In the genomic region with DNA sequence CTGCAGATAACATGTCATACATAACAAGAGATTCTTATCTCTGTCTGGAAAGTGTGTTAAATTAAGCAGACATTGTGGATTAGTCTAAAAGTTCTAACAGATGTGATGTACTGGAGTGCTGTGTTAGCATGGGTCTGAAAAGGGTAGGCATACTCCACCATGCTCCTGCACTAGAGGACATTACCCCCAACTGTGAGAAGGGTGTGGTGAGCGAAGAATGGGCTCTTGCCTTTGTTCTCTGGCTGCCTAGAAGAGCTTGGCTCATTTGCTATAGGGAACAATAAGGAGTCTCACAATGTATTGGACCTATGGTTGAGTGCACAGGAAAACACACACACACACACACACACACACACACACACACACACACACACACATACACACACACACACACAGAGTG, we compare ENCODE assay signal across 24 mouse cellular contexts. TPM values are rescaled to one million over a fixed set of nuclear protein-coding genes. Genes with fewer than 3 reads are reported as not detected.
DNase-seq lines count a peak whose midpoint lies in the region; ATAC-seq and TF ChIP-seq lines count a peak whose summit lies in the region.
"Had no signal": no experiment of that assay in that cellular context is flagged by ENCODE, and none has a peak within 500 bp of the region (broad histone marks: within the 10 kb centered on the region; RNA-seq: fewer than 3 reads in every experiment).

No protein-coding gene starts in this region.

- no peaks in the 10 kb centered on the region; the same call in 1 of the 2 replicates for H3K4me1 ChIP-seq in hindbrain, embryonic 11.5 days (replicated peaks; ENCODE audit: control insufficient read depth, insufficient read depth, low read length)
- H3K4me1 ChIP-seq in hindbrain, embryonic 12.5 days: peaks cover 12% of the 10 kb centered on the region
- H3K4me1 ChIP-seq in ES-E14 (ENCODE audit: control insufficient read depth in 2 of 2, insufficient read depth in 2 of 2, low read length in 2 of 2, poor library complexity in 1 of 2): peaks cover 0 to 6% of the 10 kb centered on the region in 2 experiments; a peak in 2 of 4 replicates
- H3K4me1 ChIP-seq: embryonic facial prominence, embryonic 12.5 days; embryonic facial prominence, embryonic 15.5 days had no signal

- in situ Hi-C loops in ES-E14 (cut with MboI; ENCODE audit: low sequenced_read_pairs in 2 of 2, unreplicated experiment in 2 of 2): no loop called here

- H3K27me3 ChIP-seq in hindbrain, embryonic 11.5 days (ENCODE audit: control insufficient read depth, insufficient read depth, low read length): no peaks in the 10 kb centered on the region
- no peaks in the 10 kb centered on the region for H3K27me3 ChIP-seq in hindbrain, embryonic 12.5 days
- H3K27me3 ChIP-seq: embryonic facial prominence, embryonic 12.5 days; embryonic facial prominence, embryonic 15.5 days had no signal

- no peaks in the 10 kb centered on the region for H3K9me3 ChIP-seq in hindbrain, embryonic 11.5 days (ENCODE audit: control insufficient read depth, low read length)
- H3K9me3 ChIP-seq in hindbrain, embryonic 12.5 days (replicated peaks): no peaks in the 10 kb centered on the region
- H3K9me3 ChIP-seq in ES-E14 (ENCODE audit: control insufficient read depth, insufficient read depth, low read depth, low read length): no peaks in the 10 kb centered on the region
- H3K9me3 ChIP-seq: embryonic facial prominence, embryonic 12.5 days; embryonic facial prominence, embryonic 15.5 days; forebrain, embryonic 10.5 days; forebrain, embryonic 12.5 days had no signal

- H3K4me3 ChIP-seq in hindbrain, embryonic 11.5 days (ENCODE audit: low read depth, low read length): no peak overlapping the region
- H3K4me3 ChIP-seq in hindbrain, embryonic 12.5 days: no peak overlapping the region
- no peak overlapping the region for H3K4me3 ChIP-seq in ES-E14 (ENCODE audit: insufficient read depth in 1 of 2, low read depth in 1 of 2, low read length in 2 of 2, poor library complexity in 1 of 2, severe bottlenecking in 1 of 2)
- H3K4me3 ChIP-seq: embryonic facial prominence, embryonic 12.5 days; embryonic facial prominence, embryonic 15.5 days; erythroblast, embryonic 14.5 days; forebrain, embryonic 10.5 days; forebrain, embryonic 12.5 days had no signal

- peak overlapping the region; percentile 48; the same call in 1 of the 2 replicates for H3K27ac ChIP-seq in hindbrain, embryonic 11.5 days (ENCODE audit: low read depth, low read length)
- H3K27ac ChIP-seq in hindbrain, embryonic 12.5 days: no peak overlapping the region
- no peak overlapping the region for H3K27ac ChIP-seq in ES-E14 (ENCODE audit: insufficient read depth, low read depth, low read length, poor library complexity, severe bottlenecking)
- H3K27ac ChIP-seq: embryonic facial prominence, embryonic 12.5 days; embryonic facial prominence, embryonic 15.5 days; forebrain, embryonic 10.5 days; forebrain, embryonic 12.5 days had no signal

- no peak for ATAC-seq in hindbrain, embryonic 11.5 days (ENCODE audit: low FRiP score)
- no peak for ATAC-seq in hindbrain, embryonic 12.5 days (ENCODE audit: low FRiP score)
- ATAC-seq: forebrain, embryonic 14.5 days; forebrain, embryonic 16.5 days had no signal

- H3K9ac ChIP-seq in hindbrain, embryonic 11.5 days (ENCODE audit: low read depth, low read length): no peak overlapping the region
- no peak overlapping the region for H3K9ac ChIP-seq in hindbrain, embryonic 12.5 days
- no peak overlapping the region for H3K9ac ChIP-seq in ES-E14 (ENCODE audit: insufficient read depth, low read depth, low read length, poor library complexity, severe bottlenecking)
- H3K9ac ChIP-seq: embryonic facial prominence, embryonic 12.5 days; embryonic facial prominence, embryonic 15.5 days; forebrain, embryonic 12.5 days had no signal

- WGBS in hindbrain, embryonic 11.5 days: 25% methylated on average over 1 of the region's 1 CpGs
- WGBS in hindbrain, embryonic 12.5 days: 33% methylated on average over 1 of the region's 1 CpGs

- no peak overlapping the region for H3K4me2 ChIP-seq in hindbrain, embryonic 11.5 days (replicated peaks; ENCODE audit: low read depth, low read length)
- H3K4me2 ChIP-seq in hindbrain, embryonic 12.5 days (replicated peaks): no peak overlapping the region
- H3K4me2 ChIP-seq: embryonic facial prominence, embryonic 12.5 days; embryonic facial prominence, embryonic 15.5 days; forebrain, embryonic 12.5 days had no signal

- no peaks in the 10 kb centered on the region for H3K36me3 ChIP-seq in hindbrain, embryonic 11.5 days (ENCODE audit: control insufficient read depth, insufficient read depth, low read length)
- H3K36me3 ChIP-seq in hindbrain, embryonic 12.5 days: no peaks in the 10 kb centered on the region
- no peaks in the 10 kb centered on the region for H3K36me3 ChIP-seq in ES-E14 (ENCODE audit: control insufficient read depth, insufficient read depth, low read length, poor library complexity, severe bottlenecking)
- H3K36me3 ChIP-seq: embryonic facial prominence, embryonic 12.5 days; embryonic facial prominence, embryonic 15.5 days; forebrain, embryonic 10.5 days; forebrain, embryonic 12.5 days had no signal

- no peak for DNase-seq in hindbrain, embryonic 11.5 days (ENCODE audit: low spot score)
- peak; percentile 62 for DNase-seq in ES-E14 (ENCODE audit: low read depth, low spot score)
- peak; percentile 91 for DNase-seq in ZHBTc4 (ENCODE audit: low read depth, low spot score)
- DNase-seq in retina, postnatal 1 day: peak; percentile 63
- no peak for DNase-seq in adrenal gland, adult 18-20 months (ENCODE audit: low spot score in 2 of 2)
- no peak for DNase-seq in lung, postnatal 10 days
- DNase-seq in left cerebral cortex, adult 8-10 months (ENCODE audit: low spot score in 2 of 2): no peak
- DNase-seq: adrenal gland, adult 8-10 months; adrenal gland, postnatal 14 days; adrenal gland, postnatal 36 days; cerebellum, adult 11-12 months; cerebellum, adult 2 months; cerebellum, adult 9-10 months; cerebellum, postnatal 10 days; cerebellum, postnatal 36 days; embryo, embryonic 11 days had no signal

TF ChIP-seq in ES-E14, 5 proteins besides CTCF, POLR2A, EP300 and RAD21:
- TF ChIP-seq MAFK (IDR thresholded peaks at IDR 0.05; ENCODE audit: insufficient read depth, low read depth, low read length) (no peak), ZC3H11A (IDR thresholded peaks at IDR 0.05; ENCODE audit: borderline replicate concordance, low read depth, low read length) (no peak), ZNF384 (IDR thresholded peaks at IDR 0.05; ENCODE audit: low read depth, low read length) (no peak), HCFC1 (IDR thresholded peaks at IDR 0.05; ENCODE audit: borderline replicate concordance, insufficient read depth, low read length) (no peak), CHD2 (IDR thresholded peaks at IDR 0.05; ENCODE audit: low read depth, low read length) (no peak)

RNA-seq across cellular contexts. Expression of a gene that starts 42.3 kb away (rescaled TPM):
- polyA plus RNA-seq in hindbrain, embryonic 11.5 days (2014; fragmentation: Nextera tagmentation; extraction: Ambion mirVana): 151 and 159 TPM in 2 replicates
- polyA plus RNA-seq in hindbrain, embryonic 12.5 days (2016; fragmentation: Nextera tagmentation; extraction: Ambion mirVana): 184 and 188 TPM in 2 replicates
- 57.3 and 85.9 TPM in 2 replicates for total RNA-seq in ES-E14 (2012; rRNA removed)
- total RNA-seq in adrenal gland, adult 18-20 months (2021): 10 to 100 TPM; 66.6 to 78.3 TPM
- 10 to 100 TPM; 54.0 to 57.0 (median 55.8) TPM for total RNA-seq in left cerebral cortex, adult 8-10 months (2022)

Comparison
In these comparisons a context has a peak if more than half of its experiments do, and no peak if none do; other contexts are left out.
1. DNase-seq: peak in ES-E14 (single experiment), ZHBTc4 (single experiment) and retina, postnatal 1 day (single experiment); none in hindbrain, embryonic 11.5 days (single experiment), adrenal gland, adult 18-20 months (0 of 2), lung, postnatal 10 days (single experiment) and left cerebral cortex, adult 8-10 months (0 of 2).